Mouse (Mus musculus): ENCODE data around the gene Rnf207. TPM values are rescaled to one million over a fixed set of nuclear protein-coding genes. Genes with fewer than 3 reads are reported as not detected.

The Rnf207 gene
- polyA plus RNA-seq, 1 experiment: not detected

GRCm38 (mm10) chr4:152287317-152288120 lies 31.3 kb downstream of the Rnf207 start:
- no peak overlapping the region for H3K4me3 ChIP-seq (replicated peaks; ENCODE audit: control insufficient read depth, low read depth, low read length)
- no peaks in the 10 kb centered on the region for H3K4me1 ChIP-seq (ENCODE audit: control insufficient read depth, insufficient read depth, low read length)
- 24% methylated on average over 19 of the region's 19 CpGs for WGBS
- H3K27ac ChIP-seq (ENCODE audit: control insufficient read depth, insufficient read depth, low read depth, low read length, poor library complexity): no peak overlapping the region
- TF ChIP-seq POLR2A (IDR thresholded peaks at IDR 0.05; ENCODE audit: borderline replicate concordance, control insufficient read depth, low read depth, low read length): no peak
- TF ChIP-seq CTCF (IDR thresholded peaks at IDR 0.05; ENCODE audit: control insufficient read depth, insufficient read depth, low read length): no peak

- WGBS: 6% methylated on average over 26 of the region's 26 CpGs
- no peaks in the 10 kb centered on the region for H3K4me1 ChIP-seq (ENCODE audit: control insufficient read depth, insufficient read depth, low read length)
- TF ChIP-seq CTCF (IDR thresholded peaks at IDR 0.05; ENCODE audit: control insufficient read depth, insufficient read depth, low read length) (no peak), POLR2A (IDR thresholded peaks at IDR 0.05; ENCODE audit: borderline replicate concordance, control insufficient read depth, low read depth, low read length) (no peak)
- H3K4me3 ChIP-seq (replicated peaks; ENCODE audit: control insufficient read depth, low read depth, low read length): no peak overlapping the region
- H3K27ac ChIP-seq (ENCODE audit: control insufficient read depth, insufficient read depth, low read depth, low read length, poor library complexity): no peak overlapping the region
Measured at GRCm38 (mm10) chr4:152286887-152287286, 31.9 kb downstream of the Rnf207 start.

GRCm38 (mm10) chr4:152286183-152286582 lies 32.6 kb downstream of the Rnf207 start:
- no peak overlapping the region for H3K4me3 ChIP-seq (replicated peaks; ENCODE audit: control insufficient read depth, low read depth, low read length)
- H3K4me1 ChIP-seq (ENCODE audit: control insufficient read depth, insufficient read depth, low read length): no peaks in the 10 kb centered on the region
- TF ChIP-seq POLR2A (IDR thresholded peaks at IDR 0.05; ENCODE audit: borderline replicate concordance, control insufficient read depth, low read depth, low read length): no peak
- no peak for TF ChIP-seq CTCF (IDR thresholded peaks at IDR 0.05; ENCODE audit: control insufficient read depth, insufficient read depth, low read length)
- WGBS: 11% methylated on average over 32 of the region's 32 CpGs
- no peak overlapping the region for H3K27ac ChIP-seq (ENCODE audit: control insufficient read depth, insufficient read depth, low read depth, low read length, poor library complexity)

DNA sequence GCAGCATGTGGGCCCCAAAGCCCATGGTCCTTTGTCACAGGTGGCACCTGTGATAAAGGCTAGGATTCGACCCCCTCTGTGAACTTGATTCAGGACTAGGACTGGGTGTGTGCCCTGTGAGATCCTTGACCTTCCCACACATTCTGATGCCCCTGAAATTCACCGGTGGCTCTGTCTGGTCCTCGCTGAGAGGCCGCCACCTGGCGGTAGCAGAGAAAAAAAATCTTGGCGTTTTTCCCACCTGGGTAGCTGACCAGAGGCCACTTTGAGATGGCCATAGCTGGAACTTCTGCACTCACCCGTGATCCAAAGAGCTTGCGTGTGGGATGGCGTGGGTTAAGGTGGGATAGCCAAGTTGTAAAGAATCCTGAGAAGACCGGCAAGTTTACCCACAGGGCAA lies 33.3 kb downstream of the Rnf207 start:
- Histone ChIP-seq H3K4me3 (replicated peaks; ENCODE audit: control insufficient read depth, low read depth, low read length) (no peak overlapping the region), H3K27ac (ENCODE audit: control insufficient read depth, insufficient read depth, low read depth, low read length, poor library complexity) (no peak overlapping the region), H3K4me1 (ENCODE audit: control insufficient read depth, insufficient read depth, low read length) (no peaks in the 10 kb centered on the region)
- TF ChIP-seq POLR2A (IDR thresholded peaks at IDR 0.05; ENCODE audit: borderline replicate concordance, control insufficient read depth, low read depth, low read length): no peak
- TF ChIP-seq CTCF (IDR thresholded peaks at IDR 0.05; ENCODE audit: control insufficient read depth, insufficient read depth, low read length): peak; percentile 71
- 3% methylated on average over 10 of the region's 10 CpGs for WGBS

DNA sequence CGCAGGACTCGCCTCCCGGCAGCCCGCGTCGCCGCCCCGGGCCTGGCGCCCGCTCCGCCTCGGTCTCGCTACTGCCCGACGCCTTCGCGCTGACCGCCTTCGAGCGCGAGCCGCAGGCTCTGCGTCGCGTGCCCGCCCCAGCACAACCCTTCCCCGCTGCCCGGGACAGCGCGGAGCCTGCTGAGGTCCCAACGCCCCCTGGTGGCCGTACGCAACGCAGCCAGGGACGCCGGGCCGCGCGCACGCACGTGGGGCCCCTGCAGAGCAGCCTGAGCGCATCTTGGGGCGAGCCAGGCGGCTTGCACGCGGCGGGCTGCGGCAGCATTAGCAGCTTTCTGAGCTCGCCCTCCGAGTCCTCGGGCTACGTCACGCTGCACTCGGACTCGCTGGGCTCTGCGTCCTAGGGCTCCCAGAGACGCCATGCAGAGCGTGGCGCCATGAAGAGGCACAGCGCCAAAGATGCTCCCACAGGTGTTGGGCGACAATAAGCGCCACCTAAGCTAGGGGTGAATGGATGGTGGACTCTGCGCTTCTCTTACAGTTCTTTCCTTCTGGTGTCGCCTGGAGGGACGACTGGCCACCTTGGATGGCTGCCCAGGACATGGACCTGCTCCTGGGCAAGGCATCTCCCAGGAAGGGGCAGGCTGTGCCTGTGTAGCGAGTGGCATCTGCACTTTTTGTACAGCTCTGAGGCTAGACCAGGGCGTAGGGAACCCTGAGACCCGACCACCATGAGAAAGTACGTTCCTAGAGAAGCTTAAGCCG lies 35.4 kb downstream of the Rnf207 start:
- Histone ChIP-seq H3K4me3 (replicated peaks; ENCODE audit: control insufficient read depth, low read depth, low read length) (no peak overlapping the region), H3K4me1 (ENCODE audit: control insufficient read depth, insufficient read depth, low read length) (no peaks in the 10 kb centered on the region), H3K27ac (ENCODE audit: control insufficient read depth, insufficient read depth, low read depth, low read length, poor library complexity) (no peak overlapping the region; the same call in 1 of the 2 replicates)
- WGBS: 3% methylated on average over 70 of the region's 70 CpGs
- TF ChIP-seq CTCF (IDR thresholded peaks at IDR 0.05; ENCODE audit: control insufficient read depth, insufficient read depth, low read length): peak; percentile 84
- TF ChIP-seq POLR2A (IDR thresholded peaks at IDR 0.05; ENCODE audit: borderline replicate concordance, control insufficient read depth, low read depth, low read length): no peak

GRCm38 (mm10) chr4:152282721-152283120 lies 36.1 kb downstream of the Rnf207 start:
- H3K4me3 ChIP-seq (replicated peaks; ENCODE audit: control insufficient read depth, low read depth, low read length): no peak overlapping the region
- 12% methylated on average over 34 of the region's 34 CpGs for WGBS
- TF ChIP-seq POLR2A (IDR thresholded peaks at IDR 0.05; ENCODE audit: borderline replicate concordance, control insufficient read depth, low read depth, low read length) (no peak), CTCF (IDR thresholded peaks at IDR 0.05; ENCODE audit: control insufficient read depth, insufficient read depth, low read length) (no peak)

GRCm38 (mm10) chr4:152281601-152282000 lies 37.2 kb downstream of the Rnf207 start:
- 46% methylated on average over 15 of the region's 15 CpGs for WGBS
- Histone ChIP-seq H3K4me3 (replicated peaks; ENCODE audit: control insufficient read depth, low read depth, low read length) (no peak overlapping the region), H3K27ac (ENCODE audit: control insufficient read depth, insufficient read depth, low read depth, low read length, poor library complexity) (no peak overlapping the region), H3K4me1 (ENCODE audit: control insufficient read depth, insufficient read depth, low read length) (no peaks in the 10 kb centered on the region)
- TF ChIP-seq CTCF (IDR thresholded peaks at IDR 0.05; ENCODE audit: control insufficient read depth, insufficient read depth, low read length) (no peak), POLR2A (IDR thresholded peaks at IDR 0.05; ENCODE audit: borderline replicate concordance, control insufficient read depth, low read depth, low read length) (no peak)

More at GRCm38 (mm10) chr4:152282721-152283120, 36.1 kb downstream of the Rnf207 start:
- Histone ChIP-seq H3K27ac (ENCODE audit: control insufficient read depth, insufficient read depth, low read depth, low read length, poor library complexity) (no peak overlapping the region), H3K4me1 (ENCODE audit: control insufficient read depth, insufficient read depth, low read length) (no peaks in the 10 kb centered on the region)

- 83% methylated on average over 23 of the region's 23 CpGs for WGBS
- no peak for TF ChIP-seq POLR2A (IDR thresholded peaks at IDR 0.05; ENCODE audit: borderline replicate concordance, control insufficient read depth, low read depth, low read length)
- no peak for TF ChIP-seq CTCF (IDR thresholded peaks at IDR 0.05; ENCODE audit: control insufficient read depth, insufficient read depth, low read length)
- Histone ChIP-seq H3K4me3 (replicated peaks; ENCODE audit: control insufficient read depth, low read depth, low read length) (no peak overlapping the region), H3K27ac (ENCODE audit: control insufficient read depth, insufficient read depth, low read depth, low read length, poor library complexity) (no peak overlapping the region), H3K4me1 (ENCODE audit: control insufficient read depth, insufficient read depth, low read length) (no peaks in the 10 kb centered on the region)
Measured at GRCm38 (mm10) chr4:152278986-152279385, 39.8 kb downstream of the Rnf207 start.

All from bone marrow, adult 2 months (tissue).